Mouse (Mus musculus) liver, adult 2 months (tissue): ENCODE results near the gene Kdm8.

ENCODE experiments used
- CTCF ChIP-seq: fragments of 200-500 bp; IDR thresholded peaks from 2 replicates; pipeline ENCODE4 v1.5.1; 2011; ENCODE audit warnings: low read depth, low read length, control low read depth
- POLR2A ChIP-seq: fragments of 200-500 bp; IDR thresholded peaks from 2 replicates; pipeline ENCODE4 v1.6.1; 2011; ENCODE audit warnings: low read length, control low read depth; ENCODE audit not compliant: insufficient read depth; ENCODE audit errors: extremely low read depth

DNA sequence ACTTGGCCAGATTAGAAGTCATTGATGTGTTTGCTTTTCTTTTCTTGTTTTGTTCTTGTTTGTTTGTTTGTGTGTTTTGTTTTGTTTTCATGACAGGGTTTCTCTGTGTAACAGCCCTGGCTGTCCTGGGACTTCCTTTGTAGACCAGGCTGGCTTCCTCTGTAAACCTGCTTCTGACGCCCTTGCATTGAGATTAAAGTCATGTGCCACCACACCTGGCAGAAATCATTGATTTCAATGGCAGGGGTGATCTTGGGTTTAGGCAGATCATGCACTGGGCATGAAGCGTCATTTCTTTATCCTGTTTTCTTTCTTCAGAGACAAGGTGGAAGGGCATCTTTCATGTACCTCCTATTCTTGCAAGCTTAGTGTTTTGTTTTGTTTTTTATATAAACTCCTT, 62.8 kb downstream of the Kdm8 start:
- TF ChIP-seq CTCF (no peak), POLR2A (no peak)
